Mouse (Mus musculus) brain, adult 2 months (tissue): ENCODE results near the gene Tmem8.

ENCODE experiments used
- DNase-seq: peaks from one replicate; pipeline ENCODE4 v3.0.0; 2011; ENCODE audit warnings: low read depth, low spot score

Tmem8 gene

DNA sequence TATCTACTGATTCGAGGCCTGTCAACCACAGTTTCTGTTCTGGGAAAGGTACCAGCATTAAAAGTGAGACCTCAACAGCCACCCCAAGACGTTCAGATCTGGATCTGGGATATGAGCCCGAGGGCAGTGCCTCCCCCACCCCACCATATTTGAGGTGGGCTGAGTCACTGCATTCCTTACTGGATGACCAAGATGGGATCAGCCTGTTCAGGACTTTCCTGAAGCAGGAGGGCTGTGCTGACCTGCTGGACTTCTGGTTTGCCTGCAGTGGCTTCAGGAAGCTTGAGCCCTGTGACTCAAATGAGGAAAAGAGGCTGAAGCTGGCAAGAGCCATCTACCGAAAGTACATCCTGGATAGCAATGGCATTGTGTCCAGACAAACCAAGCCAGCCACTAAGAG, 29.7 kb downstream of the Tmem8 start:
- DNase-seq, result no peak

DNA sequence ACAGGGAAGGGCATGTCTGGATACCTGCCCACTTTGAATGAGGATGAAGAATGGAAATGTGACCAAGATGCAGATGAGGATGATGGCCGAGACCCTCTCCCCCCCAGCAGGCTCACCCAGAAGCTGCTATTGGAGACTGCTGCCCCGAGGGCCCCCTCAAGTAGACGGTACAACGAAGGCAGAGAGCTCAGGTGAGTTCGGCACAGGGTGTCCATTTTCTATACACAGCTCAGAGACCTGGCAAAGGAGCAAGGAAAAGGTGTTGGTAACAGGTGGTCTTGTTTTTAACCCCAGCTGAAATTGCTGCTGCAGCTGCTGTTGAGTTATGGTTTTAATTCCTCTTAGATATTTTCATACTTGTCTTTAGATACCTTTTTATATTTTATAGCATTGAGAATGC, 30.3 kb downstream of the Tmem8 start:
- no peak for DNase-seq

DNA sequence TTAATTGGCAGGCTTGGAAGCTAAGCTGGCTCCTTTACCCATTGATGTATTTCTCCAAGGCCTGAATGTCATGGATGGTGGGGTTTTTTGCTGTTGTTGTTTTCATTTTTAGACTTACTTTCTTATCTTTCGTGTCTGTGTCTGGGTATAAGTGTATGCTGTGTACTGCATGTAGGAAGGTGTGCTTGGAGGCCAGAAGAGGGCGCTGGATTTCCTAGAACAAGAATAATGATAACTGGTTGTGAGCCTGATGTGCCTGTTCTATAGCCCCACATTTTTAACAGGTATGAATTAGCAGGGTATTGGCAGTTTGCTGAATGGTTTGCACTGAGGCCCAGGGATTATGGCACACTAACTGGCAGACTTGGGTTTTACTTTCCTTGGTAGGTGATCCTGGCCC, 36.0 kb downstream of the Tmem8 start:
- no peak for DNase-seq

DNA sequence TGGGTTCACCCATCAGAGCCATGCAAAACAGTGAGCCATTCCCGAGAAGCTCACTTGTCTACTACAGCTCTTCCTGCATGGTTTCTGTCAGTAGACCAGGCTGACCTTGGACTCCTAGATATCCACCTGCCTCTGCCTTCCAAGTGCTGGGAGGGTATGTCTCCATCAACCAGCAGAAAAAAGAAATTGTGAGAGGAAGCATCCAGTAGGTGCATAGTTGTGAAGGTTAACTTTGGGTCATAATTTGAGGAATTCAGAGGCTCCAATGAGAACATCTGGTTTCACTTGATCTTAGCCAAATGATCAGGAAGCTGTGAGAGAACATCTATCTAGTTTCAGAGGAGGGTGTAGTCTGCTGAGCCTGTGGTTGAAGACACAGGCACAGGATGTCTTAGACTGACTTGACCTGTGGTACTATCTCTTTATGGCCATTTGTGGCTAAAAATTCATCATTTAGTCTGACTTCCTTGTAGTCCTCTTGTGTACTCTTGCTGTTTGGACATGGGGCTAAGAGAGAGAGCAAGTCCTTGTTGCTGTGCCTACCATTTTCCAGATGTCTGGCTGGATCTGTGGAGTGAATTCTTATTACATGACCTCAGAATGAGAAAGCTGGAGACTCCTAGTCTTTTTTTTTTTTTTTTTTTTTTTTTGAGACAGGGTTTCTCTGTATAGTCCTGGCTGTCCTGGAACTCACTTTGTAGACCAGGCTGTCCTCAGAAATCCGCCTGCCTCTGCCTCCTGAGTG, 39.0 kb downstream of the Tmem8 start:
- DNase-seq, result no peak

- DNase-seq, result no peak
Measured at GRCm38 (mm10) chr17:26162736-26163135, 49.6 kb downstream of the Tmem8 start.

- DNase-seq, result no peak
Measured at GRCm38 (mm10) chr17:26168039-26168438, 54.9 kb downstream of the Tmem8 start.
